Mouse (Mus musculus): ENCODE results near the gene Sh3d21. TPM values are rescaled to one million over a fixed set of nuclear protein-coding genes. Genes with fewer than 3 reads are reported as not detected.

The Sh3d21 gene
- polyA plus RNA-seq, 1 experiment from 2014 or later = 2.3 TPM

GRCm38 (mm10) chr4:126162544-126163066, 686 bp downstream of the Sh3d21 start:
- Histone ChIP-seq H3K4me3 (ENCODE audit: low read depth, low read length) (peak overlapping the region; percentile 67), H3K4me2 (peak overlapping the region; percentile 100), H3K36me3 (ENCODE audit: control insufficient read depth, insufficient read depth, low read length) (peaks cover 12% of the 10 kb centered on the region), H3K4me1 (replicated peaks; ENCODE audit: control insufficient read depth, insufficient read depth, low read length) (peaks cover 13% of the 10 kb centered on the region), H3K27me3 (replicated peaks; ENCODE audit: control insufficient read depth, insufficient read depth, low read length) (no peaks in the 10 kb centered on the region), H3K27ac (ENCODE audit: low read depth, low read length) (peak overlapping the region; percentile 75), H3K9me3 (ENCODE audit: control insufficient read depth, low read length) (no peaks in the 10 kb centered on the region), H3K9ac (ENCODE audit: low read depth, low read length) (peak overlapping the region; percentile 79)
- DNase-seq (ENCODE audit: low spot score) (peak; percentile 83), ATAC-seq (replicated peaks; ENCODE audit: low FRiP score) (peak; percentile 85)
- WGBS = 1% methylated on average over 44 of the region's 44 CpGs

- no peaks in the 10 kb centered on the region for H3K9me3 ChIP-seq (ENCODE audit: control insufficient read depth, low read length)
- no peak for DNase-seq (ENCODE audit: low spot score)
- ATAC-seq (replicated peaks; ENCODE audit: low FRiP score) = no peak
- H3K9ac ChIP-seq (ENCODE audit: low read depth, low read length) = no peak overlapping the region
- WGBS = 62% methylated on average over 9 of the region's 9 CpGs
- H3K4me1 ChIP-seq (replicated peaks; ENCODE audit: control insufficient read depth, insufficient read depth, low read length) = peaks cover 13% of the 10 kb centered on the region
- no peaks in the 10 kb centered on the region for H3K27me3 ChIP-seq (replicated peaks; ENCODE audit: control insufficient read depth, insufficient read depth, low read length)
- peaks cover 9% of the 10 kb centered on the region for H3K36me3 ChIP-seq (ENCODE audit: control insufficient read depth, insufficient read depth, low read length)
- peak overlapping the region; percentile 100 for H3K4me2 ChIP-seq
- H3K4me3 ChIP-seq (ENCODE audit: low read depth, low read length) = peak overlapping the region; percentile 67
- H3K27ac ChIP-seq (ENCODE audit: low read depth, low read length) = no peak overlapping the region
Measured at GRCm38 (mm10) chr4:126161986-126162385, 1.3 kb downstream of the Sh3d21 start.

DNA sequence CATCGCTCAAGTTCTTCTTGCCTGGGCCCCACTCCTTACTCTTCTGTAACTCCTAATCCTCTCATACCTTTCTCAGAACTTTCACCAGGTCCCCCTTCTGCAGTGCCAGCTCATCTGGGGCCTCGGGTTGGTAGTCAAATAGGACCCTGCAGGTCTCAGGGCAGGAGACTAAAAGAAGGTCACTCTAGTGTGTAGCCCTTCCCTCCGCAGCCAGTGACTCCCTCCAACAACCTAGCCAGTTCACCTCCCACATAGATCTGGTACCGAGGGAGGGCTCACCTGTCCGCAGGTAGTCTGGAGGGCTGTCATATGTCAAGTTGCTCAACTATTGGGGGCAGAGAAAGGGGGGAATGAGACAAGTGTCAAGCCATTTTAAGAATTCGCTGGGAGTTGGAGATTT, 1.8 kb downstream of the Sh3d21 start:
- no peak overlapping the region for H3K27ac ChIP-seq (ENCODE audit: low read depth, low read length)
- H3K9me3 ChIP-seq (ENCODE audit: control insufficient read depth, low read length) = no peaks in the 10 kb centered on the region; the same call in 1 of the 2 replicates
- H3K4me2 ChIP-seq = no peak overlapping the region
- H3K27me3 ChIP-seq (replicated peaks; ENCODE audit: control insufficient read depth, insufficient read depth, low read length) = no peaks in the 10 kb centered on the region
- peaks cover 5% of the 10 kb centered on the region for H3K36me3 ChIP-seq (ENCODE audit: control insufficient read depth, insufficient read depth, low read length)
- peaks cover 15% of the 10 kb centered on the region for H3K4me1 ChIP-seq (replicated peaks; ENCODE audit: control insufficient read depth, insufficient read depth, low read length)
- WGBS = 87% methylated on average over 6 of the region's 6 CpGs
- DNase-seq (ENCODE audit: low spot score) (no peak), ATAC-seq (replicated peaks; ENCODE audit: low FRiP score) (no peak)
- no peak overlapping the region for H3K9ac ChIP-seq (ENCODE audit: low read depth, low read length)
- no peak overlapping the region for H3K4me3 ChIP-seq (ENCODE audit: low read depth, low read length)

GRCm38 (mm10) chr4:126160981-126161380, 2.3 kb downstream of the Sh3d21 start:
- no peak overlapping the region for H3K27ac ChIP-seq (ENCODE audit: low read depth, low read length)
- peaks cover 17% of the 10 kb centered on the region for H3K4me1 ChIP-seq (replicated peaks; ENCODE audit: control insufficient read depth, insufficient read depth, low read length)
- DNase-seq (ENCODE audit: low spot score) (no peak), ATAC-seq (replicated peaks; ENCODE audit: low FRiP score) (no peak)
- H3K9ac ChIP-seq (ENCODE audit: low read depth, low read length) = no peak overlapping the region
- no peak overlapping the region for H3K4me3 ChIP-seq (ENCODE audit: low read depth, low read length)
- H3K36me3 ChIP-seq (ENCODE audit: control insufficient read depth, insufficient read depth, low read length) = no peaks in the 10 kb centered on the region; the same call in 1 of the 2 replicates
- H3K4me2 ChIP-seq = no peak overlapping the region
- H3K9me3 ChIP-seq (ENCODE audit: control insufficient read depth, low read length) = no peaks in the 10 kb centered on the region; the same call in 1 of the 2 replicates
- 90% methylated on average over 8 of the region's 8 CpGs for WGBS
- H3K27me3 ChIP-seq (replicated peaks; ENCODE audit: control insufficient read depth, insufficient read depth, low read length) = no peaks in the 10 kb centered on the region

DNA sequence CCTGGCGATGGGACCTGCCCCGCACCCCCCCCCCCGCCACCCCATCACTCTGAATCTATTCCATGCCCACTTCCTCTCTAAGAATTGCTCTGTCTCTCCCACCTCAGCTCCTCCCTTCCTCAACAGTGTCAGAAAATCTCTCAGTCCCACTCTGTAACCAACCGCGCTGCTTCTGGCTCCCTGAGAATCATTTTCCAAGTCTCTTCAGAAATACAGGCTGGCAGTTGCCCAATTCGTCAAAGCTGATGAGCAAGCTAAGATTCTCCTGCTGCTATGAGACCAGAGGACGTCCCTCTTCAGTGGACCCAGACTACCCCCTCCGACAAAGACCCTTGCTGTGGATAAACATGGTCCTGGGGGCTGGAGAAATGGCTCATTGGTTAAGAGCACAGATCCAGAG, 3.8 kb downstream of the Sh3d21 start:
- DNase-seq (ENCODE audit: low spot score) (no peak), ATAC-seq (replicated peaks; ENCODE audit: low FRiP score) (no peak)
- Histone ChIP-seq H3K36me3 (ENCODE audit: control insufficient read depth, insufficient read depth, low read length) (no peaks in the 10 kb centered on the region; the same call in 1 of the 2 replicates), H3K4me3 (ENCODE audit: low read depth, low read length) (no peak overlapping the region), H3K27ac (ENCODE audit: low read depth, low read length) (no peak overlapping the region), H3K4me1 (replicated peaks; ENCODE audit: control insufficient read depth, insufficient read depth, low read length) (peaks cover 25% of the 10 kb centered on the region), H3K27me3 (replicated peaks; ENCODE audit: control insufficient read depth, insufficient read depth, low read length) (no peaks in the 10 kb centered on the region), H3K9me3 (ENCODE audit: control insufficient read depth, low read length) (no peaks in the 10 kb centered on the region; the same call in 1 of the 2 replicates), H3K4me2 (no peak overlapping the region), H3K9ac (ENCODE audit: low read depth, low read length) (no peak overlapping the region)
- WGBS = 78% methylated on average over 8 of the region's 8 CpGs

GRCm38 (mm10) chr4:126157562-126157961, 5.7 kb downstream of the Sh3d21 start:
- DNase-seq (ENCODE audit: low spot score) (no peak), ATAC-seq (replicated peaks; ENCODE audit: low FRiP score) (no peak)
- H3K4me3 ChIP-seq (ENCODE audit: low read depth, low read length) = no peak overlapping the region
- no peaks in the 10 kb centered on the region; the same call in 1 of the 2 replicates for H3K9me3 ChIP-seq (ENCODE audit: control insufficient read depth, low read length)
- no peaks in the 10 kb centered on the region; the same call in 1 of the 2 replicates for H3K36me3 ChIP-seq (ENCODE audit: control insufficient read depth, insufficient read depth, low read length)
- 84% methylated on average over 6 of the region's 6 CpGs for WGBS
- H3K27ac ChIP-seq (ENCODE audit: low read depth, low read length) = no peak overlapping the region
- H3K4me2 ChIP-seq = no peak overlapping the region
- H3K27me3 ChIP-seq (replicated peaks; ENCODE audit: control insufficient read depth, insufficient read depth, low read length) = no peaks in the 10 kb centered on the region
- H3K4me1 ChIP-seq (replicated peaks; ENCODE audit: control insufficient read depth, insufficient read depth, low read length) = peaks cover 17% of the 10 kb centered on the region
- no peak overlapping the region for H3K9ac ChIP-seq (ENCODE audit: low read depth, low read length)

DNA sequence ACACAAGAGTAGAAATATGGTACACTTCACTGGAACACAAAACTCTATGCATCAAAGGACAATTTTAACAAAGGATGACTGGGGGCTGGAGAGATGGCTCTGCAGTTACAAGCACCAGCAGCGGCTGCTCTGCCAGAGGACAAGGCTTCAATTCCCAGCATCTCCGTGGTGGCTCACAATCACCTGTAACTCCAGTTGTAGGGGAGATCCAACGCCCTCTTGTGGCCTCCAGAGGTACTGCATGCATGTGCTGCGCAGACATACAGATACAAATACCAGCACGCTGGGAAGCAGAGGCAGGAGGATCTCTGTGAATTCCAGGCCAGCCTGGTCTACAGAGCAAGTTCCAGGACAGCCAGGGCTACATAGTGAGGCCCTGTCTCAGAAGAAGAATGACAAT, 6.7 kb downstream of the Sh3d21 start:
- H3K27ac ChIP-seq (ENCODE audit: low read depth, low read length) = no peak overlapping the region; the same call in 1 of the 2 replicates

DNA sequence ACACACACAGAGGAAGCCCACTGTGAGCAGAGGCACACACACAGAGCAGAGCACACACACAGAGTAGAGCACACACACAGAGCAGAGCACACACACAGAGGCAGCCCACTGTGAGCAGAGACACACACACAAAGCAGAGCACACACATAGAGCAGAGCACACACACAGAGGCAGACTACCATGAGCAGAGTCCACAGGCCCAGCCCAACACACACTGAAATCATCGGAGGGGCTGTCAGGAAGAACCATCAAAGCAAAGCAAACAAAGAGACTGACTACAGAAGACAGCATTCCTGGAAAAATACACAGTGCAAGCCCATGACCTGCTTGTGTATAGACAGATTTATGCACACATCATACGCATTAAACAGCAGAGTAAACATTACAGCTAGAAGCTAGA, 7.4 kb downstream of the Sh3d21 start:
- Histone ChIP-seq H3K36me3 (ENCODE audit: control insufficient read depth, insufficient read depth, low read length) (no peaks in the 10 kb centered on the region; the same call in 1 of the 2 replicates), H3K4me1 (replicated peaks; ENCODE audit: control insufficient read depth, insufficient read depth, low read length) (peaks cover 14% of the 10 kb centered on the region), H3K27ac (ENCODE audit: low read depth, low read length) (peak overlapping the region; percentile 71), H3K4me2 (no peak overlapping the region), H3K9ac (ENCODE audit: low read depth, low read length) (no peak overlapping the region), H3K9me3 (ENCODE audit: control insufficient read depth, low read length) (no peaks in the 10 kb centered on the region; the same call in 1 of the 2 replicates), H3K27me3 (replicated peaks; ENCODE audit: control insufficient read depth, insufficient read depth, low read length) (no peaks in the 10 kb centered on the region), H3K4me3 (ENCODE audit: low read depth, low read length) (no peak overlapping the region)
- no peak for DNase-seq (ENCODE audit: low spot score)
- WGBS = 63% methylated on average over 2 of the region's 2 CpGs
- ATAC-seq (replicated peaks; ENCODE audit: low FRiP score) = peak; percentile 49

More for the DNA sequence above, 6.7 kb downstream of the Sh3d21 start:
- WGBS = 63% methylated on average over 5 of the region's 5 CpGs
- no peaks in the 10 kb centered on the region; the same call in 1 of the 2 replicates for H3K36me3 ChIP-seq (ENCODE audit: control insufficient read depth, insufficient read depth, low read length)
- H3K27me3 ChIP-seq (replicated peaks; ENCODE audit: control insufficient read depth, insufficient read depth, low read length) = no peaks in the 10 kb centered on the region
- DNase-seq (ENCODE audit: low spot score) = no peak
- no peak for ATAC-seq (replicated peaks; ENCODE audit: low FRiP score)
- no peaks in the 10 kb centered on the region; the same call in 1 of the 2 replicates for H3K9me3 ChIP-seq (ENCODE audit: control insufficient read depth, low read length)
- H3K4me2 ChIP-seq = no peak overlapping the region
- peaks cover 12% of the 10 kb centered on the region for H3K4me1 ChIP-seq (replicated peaks; ENCODE audit: control insufficient read depth, insufficient read depth, low read length)
- no peak overlapping the region for H3K9ac ChIP-seq (ENCODE audit: low read depth, low read length)
- H3K4me3 ChIP-seq (ENCODE audit: low read depth, low read length) = no peak overlapping the region

- no peak for DNase-seq (ENCODE audit: low spot score)
- 21% methylated on average over 4 of the region's 4 CpGs for WGBS
- H3K9me3 ChIP-seq (ENCODE audit: control insufficient read depth, low read length) = no peaks in the 10 kb centered on the region; the same call in 1 of the 2 replicates
- ATAC-seq (replicated peaks; ENCODE audit: low FRiP score) = no peak
- peak overlapping the region; percentile 71 for H3K27ac ChIP-seq (ENCODE audit: low read depth, low read length)
- H3K4me3 ChIP-seq (ENCODE audit: low read depth, low read length) = no peak overlapping the region
- H3K36me3 ChIP-seq (ENCODE audit: control insufficient read depth, insufficient read depth, low read length) = no peaks in the 10 kb centered on the region; the same call in 1 of the 2 replicates
- H3K27me3 ChIP-seq (replicated peaks; ENCODE audit: control insufficient read depth, insufficient read depth, low read length) = peaks cover 1% of the 10 kb centered on the region
- H3K4me2 ChIP-seq = no peak overlapping the region
- no peak overlapping the region for H3K9ac ChIP-seq (ENCODE audit: low read depth, low read length)
- peaks cover 21% of the 10 kb centered on the region for H3K4me1 ChIP-seq (replicated peaks; ENCODE audit: control insufficient read depth, insufficient read depth, low read length)
Measured at GRCm38 (mm10) chr4:126155183-126155582, 8.1 kb downstream of the Sh3d21 start.

Measured in liver, embryonic 11.5 days (tissue).